9 mouse cellular contexts compared by ENCODE assay signal in genomic region chr14:8003093-8003670, GRCm38 (mm10). TPM values are rescaled to one million over a fixed set of nuclear protein-coding genes. Genes with fewer than 3 reads are reported as not detected.
DNase-seq lines count a peak whose midpoint lies in the region; ATAC-seq and TF ChIP-seq lines count a peak whose summit lies in the region.
"Had no signal": no experiment of that assay in that cellular context is flagged by ENCODE, and none has a peak within 500 bp of the region (broad histone marks: within the 10 kb centered on the region; RNA-seq: fewer than 3 reads in every experiment).

No protein-coding gene starts in this region.

- H3K4me1 ChIP-seq in kidney, adult 2 months (ENCODE audit: control insufficient read depth, insufficient read depth, low read length): peaks cover 4% of the 10 kb centered on the region; the same call in 1 of the 2 replicates
- H3K4me1 ChIP-seq in bone marrow, adult 2 months (ENCODE audit: control insufficient read depth, insufficient read depth, low read length): peaks cover 3% of the 10 kb centered on the region; the same call in 1 of the 2 replicates
- H3K4me1 ChIP-seq in forebrain, embryonic 14.5 days (ENCODE audit: control insufficient read depth, insufficient read depth, low read length): peaks cover 9% of the 10 kb centered on the region; the same call in 1 of the 2 replicates
- peaks cover 29% of the 10 kb centered on the region for H3K4me1 ChIP-seq in midbrain, embryonic 10.5 days
- H3K4me1 ChIP-seq in testis, adult 2 months (ENCODE audit: control insufficient read depth, insufficient read depth, low read length): peaks cover 14% of the 10 kb centered on the region

- ATAC-seq in forebrain, embryonic 14.5 days: peak; percentile 75

- peak overlapping the region; percentile 72 for H3K9ac ChIP-seq in forebrain, embryonic 14.5 days (ENCODE audit: low read length)

- intact Hi-C loops in heart, postnatal 14 days (cut with DNase I): no loop called here
- intact Hi-C loops in left cerebral cortex, postnatal 4 days (cut with DNase I): loop anchor here (5.0 kb wide), 1 partner anchor 39 kb away; no protein-coding TSS in a partner anchor

- no peak for TF ChIP-seq CTCF in kidney, adult 2 months (conservative IDR thresholded peaks at IDR 0.05; ENCODE audit: insufficient read depth, insufficient read length, low read depth, low read length)
- no peak for TF ChIP-seq CTCF in bone marrow, adult 2 months (IDR thresholded peaks at IDR 0.05; ENCODE audit: control insufficient read depth, insufficient read depth, low read length)
- TF ChIP-seq CTCF in testis, adult 2 months (IDR thresholded peaks at IDR 0.05; ENCODE audit: control insufficient read depth, insufficient read depth, insufficient replicate concordance, low read depth, low read length): no peak

- 1% methylated on average over 23 of the region's 23 CpGs for WGBS in kidney, adult 2 months
- WGBS in bone marrow, adult 2 months: under 1% methylated on average over 23 of the region's 23 CpGs
- WGBS in forebrain, embryonic 14.5 days: under 1% methylated on average over 23 of the region's 23 CpGs
- 3% methylated on average over 23 of the region's 23 CpGs for WGBS in midbrain, embryonic 10.5 days

- H3K36me3 ChIP-seq in kidney, adult 2 months (ENCODE audit: control insufficient read depth, insufficient read depth, low read length): no peaks in the 10 kb centered on the region
- H3K36me3 ChIP-seq in forebrain, embryonic 14.5 days (ENCODE audit: control insufficient read depth, insufficient read depth, low read length): no peaks in the 10 kb centered on the region
- H3K36me3 ChIP-seq in midbrain, embryonic 10.5 days: no peaks in the 10 kb centered on the region
- H3K36me3 ChIP-seq in testis, adult 2 months (ENCODE audit: control insufficient read depth, insufficient read depth, low read length): no peaks in the 10 kb centered on the region

- peak overlapping the region; percentile 75 for H3K4me3 ChIP-seq in kidney, adult 2 months (ENCODE audit: insufficient read depth, low read depth, low read length)
- peak overlapping the region; percentile 71 for H3K4me3 ChIP-seq in bone marrow, adult 2 months (replicated peaks; ENCODE audit: control insufficient read depth, low read depth, low read length)
- H3K4me3 ChIP-seq in forebrain, embryonic 14.5 days (ENCODE audit: low read depth, low read length): peak overlapping the region; percentile 62
- peak overlapping the region; percentile 64 for H3K4me3 ChIP-seq in midbrain, embryonic 10.5 days
- peak overlapping the region; percentile 88 for H3K4me3 ChIP-seq in testis, adult 2 months (ENCODE audit: control insufficient read depth, low read depth, low read length)

- peak overlapping the region; percentile 68 for H3K4me2 ChIP-seq in forebrain, embryonic 14.5 days (ENCODE audit: low read length)

- peak overlapping the region; percentile 14; the same call in 1 of the 2 replicates for H3K27ac ChIP-seq in kidney, adult 2 months (ENCODE audit: insufficient read depth, low read depth, low read length)
- H3K27ac ChIP-seq in bone marrow, adult 2 months (ENCODE audit: control insufficient read depth, insufficient read depth, low read depth, low read length, poor library complexity): no peak overlapping the region
- peak overlapping the region; percentile 56; the same call in 1 of the 2 replicates for H3K27ac ChIP-seq in forebrain, embryonic 14.5 days (ENCODE audit: low read depth, low read length)
- peak overlapping the region; percentile 76 for H3K27ac ChIP-seq in midbrain, embryonic 10.5 days (replicated peaks)
- H3K27ac ChIP-seq in testis, adult 2 months (ENCODE audit: control insufficient read depth, insufficient read depth, low read depth, low read length): peak overlapping the region; percentile 55

- H3K27me3 ChIP-seq in kidney, adult 2 months (replicated peaks; ENCODE audit: control insufficient read depth, insufficient read depth, low read length): no peaks in the 10 kb centered on the region
- peaks cover 8% of the 10 kb centered on the region for H3K27me3 ChIP-seq in forebrain, embryonic 14.5 days (replicated peaks; ENCODE audit: control insufficient read depth, insufficient read depth, low read length)
- peaks cover 55% of the 10 kb centered on the region for H3K27me3 ChIP-seq in midbrain, embryonic 10.5 days (ENCODE audit: low read depth, poor library complexity, severe bottlenecking)
- no peaks in the 10 kb centered on the region for H3K27me3 ChIP-seq in testis, adult 2 months (ENCODE audit: control insufficient read depth, insufficient read depth, low read length)

- no peaks in the 10 kb centered on the region for H3K9me3 ChIP-seq in forebrain, embryonic 14.5 days (replicated peaks; ENCODE audit: control insufficient read depth, low read length)
- H3K9me3 ChIP-seq in midbrain, embryonic 10.5 days (replicated peaks): no peaks in the 10 kb centered on the region

- TF ChIP-seq POLR2A in kidney, adult 2 months (IDR thresholded peaks at IDR 0.05; ENCODE audit: low read depth, low read length): no peak
- peak; percentile 4; the same call in 1 of the 2 replicates for TF ChIP-seq POLR2A in bone marrow, adult 2 months (IDR thresholded peaks at IDR 0.05; ENCODE audit: borderline replicate concordance, control insufficient read depth, low read depth, low read length)
- TF ChIP-seq POLR2A in testis, adult 2 months (IDR thresholded peaks at IDR 0.05; ENCODE audit: control insufficient read depth, low read depth, low read length): no peak

- peak; percentile 53 for DNase-seq in kidney, adult 2 months
- DNase-seq in kidney, adult 18-20 months: no peak
- peak; percentile 82 for DNase-seq in forebrain, embryonic 14.5 days (ENCODE audit: low spot score)
- DNase-seq in heart, postnatal 14 days: peak; percentile 56 to 57
- DNase-seq in left cerebral cortex, postnatal 4 days: peak; percentile 77
- no peak for DNase-seq in midbrain, embryonic 10.5 days (ENCODE audit: low spot score)

RNA-seq across cellular contexts. Expression of gene Abhd6, which starts 0.5 kb away (rescaled TPM):
- 37.4 and 38.9 TPM in 2 replicates for polyA plus RNA-seq in kidney, adult 2 months (2012; rRNA removed)
- polyA plus RNA-seq in bone marrow, adult 2 months (2011; ENCODE audit: insufficient read depth, insufficient read length, low replicate concordance, missing spikeins): 3.6 TPM in 1 of 2 replicates, not detected in the other
- polyA plus RNA-seq in forebrain, embryonic 14.5 days (2014; fragmentation: Nextera tagmentation; extraction: Ambion mirVana): 33.5 and 34.1 TPM in 2 replicates
- total RNA-seq in heart, postnatal 14 days (2021): 1 to 10 TPM; 7.6 to 8.8 TPM
- 10 to 100 TPM; 25.5 to 27.3 TPM for total RNA-seq in left cerebral cortex, postnatal 4 days (2021)
- polyA plus RNA-seq in midbrain, embryonic 10.5 days (2016; fragmentation: Nextera tagmentation; extraction: Ambion mirVana): 14.7 and 16.6 TPM in 2 replicates
- polyA plus RNA-seq in testis, adult 2 months (2012; rRNA removed): 16.9 and 19.5 TPM in 2 replicates

RNA-seq across cellular contexts. Expression of gene Dnase1l3, which starts 8.8 kb away (rescaled TPM):
- polyA plus RNA-seq in kidney, adult 2 months (2012; rRNA removed): 0.37 and 3.0 TPM in 2 replicates
- polyA plus RNA-seq in bone marrow, adult 2 months (2011; ENCODE audit: insufficient read depth, insufficient read length, low replicate concordance, missing spikeins): 0.88 and 1.6 TPM in 2 replicates
- polyA plus RNA-seq in forebrain, embryonic 14.5 days (2014; fragmentation: Nextera tagmentation; extraction: Ambion mirVana): 0.05 and 0.15 TPM in 2 replicates
- under 1 TPM in 1 of 2 experiments, not detected in 1; 0.27 TPM for total RNA-seq in heart, postnatal 14 days (2021)
- under 1 TPM in 1 of 2 experiments, not detected in 1; 0.06 TPM for total RNA-seq in left cerebral cortex, postnatal 4 days (2021)
- 0.05 TPM in 1 of 2 replicates, not detected in the other for polyA plus RNA-seq in midbrain, embryonic 10.5 days (2016; fragmentation: Nextera tagmentation; extraction: Ambion mirVana)
- polyA plus RNA-seq in testis, adult 2 months (2012; rRNA removed): 1.1 and 1.4 TPM in 2 replicates
- total RNA-seq: hematopoietic stem cell, adult 5-6 weeks had no signal

RNA-seq across cellular contexts. Expression of gene Gm45521, which starts 46.1 kb away (rescaled TPM):
- not detected in 2 replicates for polyA plus RNA-seq in kidney, adult 2 months (2012; rRNA removed)
- not detected in 2 replicates for polyA plus RNA-seq in bone marrow, adult 2 months (2011; ENCODE audit: insufficient read depth, insufficient read length, low replicate concordance, missing spikeins)
- 0.28 TPM in 1 of 2 replicates, not detected in the other for polyA plus RNA-seq in forebrain, embryonic 14.5 days (2014; fragmentation: Nextera tagmentation; extraction: Ambion mirVana)
- not detected for total RNA-seq in heart, postnatal 14 days (2021)
- not detected for total RNA-seq in left cerebral cortex, postnatal 4 days (2021)
- polyA plus RNA-seq in midbrain, embryonic 10.5 days (2016; fragmentation: Nextera tagmentation; extraction: Ambion mirVana): 0.37 and 0.48 TPM in 2 replicates
- 3.4 and 5.6 TPM in 2 replicates for polyA plus RNA-seq in testis, adult 2 months (2012; rRNA removed)
- total RNA-seq: hematopoietic stem cell, adult 5-6 weeks had no signal

Comparison
In these comparisons a context has a peak if more than half of its experiments do, and no peak if none do; other contexts are left out.
1. DNase-seq: peak in kidney, adult 2 months (single experiment), forebrain, embryonic 14.5 days (single experiment), heart, postnatal 14 days (2 of 2) and left cerebral cortex, postnatal 4 days (single experiment); none in kidney, adult 18-20 months (single experiment) and midbrain, embryonic 10.5 days (single experiment).
2. Peak in every context shown above with its lines, with median percentiles within 50 percentile points of each other: H3K4me3 ChIP-seq.